In the genomic region with DNA sequence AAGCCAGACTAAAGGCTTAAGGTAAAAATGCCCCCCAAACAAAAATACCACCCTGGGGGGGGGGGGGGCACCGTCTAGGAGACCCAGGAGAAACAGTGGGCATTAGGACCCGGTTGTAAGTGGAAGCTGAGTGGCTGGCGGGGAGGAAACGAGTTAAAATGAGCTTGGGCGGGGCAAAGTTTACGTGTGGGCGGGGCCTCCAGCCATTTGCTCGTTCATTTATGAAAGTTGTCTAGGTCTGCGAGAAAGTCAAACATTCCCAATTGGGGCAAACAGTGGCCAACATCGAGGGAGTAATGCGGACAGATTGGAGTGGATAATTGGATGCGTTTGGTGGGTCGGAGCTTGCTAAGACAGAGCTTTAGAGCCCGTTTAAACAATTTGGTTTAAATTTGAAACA, we compare ENCODE assay signal across 7 mouse cellular contexts. TPM values are rescaled to one million over a fixed set of nuclear protein-coding genes. Genes with fewer than 3 reads are reported as not detected.
DNase-seq lines count a peak whose midpoint lies in the region; ATAC-seq and TF ChIP-seq lines count a peak whose summit lies in the region.

No protein-coding gene starts in this region.

- no peak overlapping the region for H3K27ac ChIP-seq in embryonic facial prominence, embryonic 10.5 days (replicated peaks)
- H3K27ac ChIP-seq in heart, embryonic 16.5 days (ENCODE audit: low read length): no peak overlapping the region
- peak overlapping the region; percentile 91 for H3K27ac ChIP-seq in stomach, postnatal 0 days (replicated peaks)

- H3K4me1 ChIP-seq in embryonic facial prominence, embryonic 10.5 days: peaks cover 18% of the 10 kb centered on the region
- H3K4me1 ChIP-seq in heart, embryonic 16.5 days (ENCODE audit: control insufficient read depth, insufficient read depth, low read length): peaks cover 9% of the 10 kb centered on the region
- H3K4me1 ChIP-seq in stomach, postnatal 0 days (replicated peaks; ENCODE audit: control insufficient read depth, insufficient read depth): peaks cover 3% of the 10 kb centered on the region; the same call in 1 of the 2 replicates

- H3K9ac ChIP-seq in heart, embryonic 16.5 days (ENCODE audit: low read length): no peak overlapping the region
- H3K9ac ChIP-seq in stomach, postnatal 0 days (ENCODE audit: low read length): peak overlapping the region; percentile 47; the same call in 1 of the 2 replicates

- peaks cover 54% of the 10 kb centered on the region for H3K27me3 ChIP-seq in embryonic facial prominence, embryonic 10.5 days (replicated peaks; ENCODE audit: low read depth, poor library complexity, severe bottlenecking)
- H3K27me3 ChIP-seq in heart, embryonic 16.5 days (ENCODE audit: control insufficient read depth, insufficient read depth, low read length): no peaks in the 10 kb centered on the region
- H3K27me3 ChIP-seq in stomach, postnatal 0 days (ENCODE audit: control insufficient read depth, insufficient read depth, low read length): no peaks in the 10 kb centered on the region

- no peak for ATAC-seq in heart, embryonic 16.5 days (replicated peaks; ENCODE audit: extremely low read depth, insufficient read depth, low FRiP score)
- ATAC-seq in megakaryocyte, adult 5-6 weeks (ENCODE audit: poor library complexity, severe bottlenecking): peak; percentile 66
- ATAC-seq in stomach, postnatal 0 days (ENCODE audit: low FRiP score, low TSS enrichment): peak; percentile 33; the same call in 1 of the 2 replicates

- peak overlapping the region; percentile 45 for H3K4me3 ChIP-seq in embryonic facial prominence, embryonic 10.5 days
- peak overlapping the region; percentile 44 for H3K4me3 ChIP-seq in heart, embryonic 16.5 days (ENCODE audit: low read length)
- peak overlapping the region; percentile 38 for H3K4me3 ChIP-seq in stomach, postnatal 0 days (ENCODE audit: low read depth, low read length)

- H3K36me3 ChIP-seq in embryonic facial prominence, embryonic 10.5 days (replicated peaks): no peaks in the 10 kb centered on the region
- H3K36me3 ChIP-seq in heart, embryonic 16.5 days (ENCODE audit: control insufficient read depth, insufficient read depth): no peaks in the 10 kb centered on the region
- no peaks in the 10 kb centered on the region for H3K36me3 ChIP-seq in stomach, postnatal 0 days (ENCODE audit: control insufficient read depth, insufficient read depth, low read length)

- no peaks in the 10 kb centered on the region for H3K9me3 ChIP-seq in embryonic facial prominence, embryonic 10.5 days
- no peaks in the 10 kb centered on the region for H3K9me3 ChIP-seq in heart, embryonic 16.5 days (replicated peaks; ENCODE audit: control insufficient read depth, low read length)
- no peaks in the 10 kb centered on the region for H3K9me3 ChIP-seq in stomach, postnatal 0 days (ENCODE audit: control insufficient read depth, low read length)

- DNase-seq in ZHBTc4 (ENCODE audit: low read depth, low spot score): peak; percentile 78
- peak; percentile 47 for DNase-seq in embryonic facial prominence, embryonic 10.5 days (ENCODE audit: low spot score)
- peak; percentile 74 for DNase-seq in kidney, postnatal 14 days
- peak; percentile 84 for DNase-seq in stomach, postnatal 0 days (ENCODE audit: low spot score)
- DNase-seq in layer of hippocampus, postnatal 25 days (ENCODE audit: extremely low spot score in 1 of 2, low spot score in 1 of 2): no peak

- WGBS in embryonic facial prominence, embryonic 10.5 days: 28% methylated on average over 14 of the region's 14 CpGs
- 20% methylated on average over 14 of the region's 14 CpGs for WGBS in heart, embryonic 16.5 days
- WGBS in stomach, postnatal 0 days: 9% methylated on average over 14 of the region's 14 CpGs

- no peak for TF ChIP-seq CTCF in stomach, postnatal 0 days (IDR thresholded peaks at IDR 0.05; ENCODE audit: low read depth)

- H3K4me2 ChIP-seq in heart, embryonic 16.5 days (ENCODE audit: low read depth, low read length): peak overlapping the region; percentile 60
- H3K4me2 ChIP-seq in stomach, postnatal 0 days (replicated peaks; ENCODE audit: low read depth): peak overlapping the region; percentile 59

- TF ChIP-seq EP300 in stomach, postnatal 0 days (optimal IDR thresholded peaks at IDR 0.05): no peak

RNA-seq across cellular contexts. Expression of gene Vsig10, which starts 5.5 kb away (rescaled TPM):
- 3.4 and 4.0 TPM in 2 replicates for polyA plus RNA-seq in embryonic facial prominence, embryonic 10.5 days (2016; fragmentation: Nextera tagmentation; extraction: Ambion mirVana)
- 6.1 and 9.2 TPM in 2 replicates for polyA plus RNA-seq in heart, embryonic 16.5 days (2015; fragmentation: Nextera tagmentation; extraction: Ambion mirVana)
- total RNA-seq in megakaryocyte, adult 5-6 weeks (2015): 1.4 and 3.9 TPM in 2 replicates
- total RNA-seq in megakaryocyte, adult 5-6 weeks (2017): 0.94 and 2.0 TPM in 2 replicates
- 9.9 and 13.0 TPM in 2 replicates for polyA plus RNA-seq in stomach, postnatal 0 days (2015; fragmentation: Nextera tagmentation; extraction: Ambion mirVana)
- 1 to 10 TPM; 2.0 to 2.6 TPM for total RNA-seq in layer of hippocampus, postnatal 25 days (2021)

RNA-seq across cellular contexts. Expression of gene Pebp1, which starts 26.0 kb away (rescaled TPM):
- 895 and 919 TPM in 2 replicates for polyA plus RNA-seq in embryonic facial prominence, embryonic 10.5 days (2016; fragmentation: Nextera tagmentation; extraction: Ambion mirVana)
- polyA plus RNA-seq in heart, embryonic 16.5 days (2015; fragmentation: Nextera tagmentation; extraction: Ambion mirVana): 599 and 652 TPM in 2 replicates
- 63.2 and 65.1 TPM in 2 replicates for total RNA-seq in megakaryocyte, adult 5-6 weeks (2015)
- 29.2 and 32.2 TPM in 2 replicates for total RNA-seq in megakaryocyte, adult 5-6 weeks (2017)
- polyA plus RNA-seq in stomach, postnatal 0 days (2015; fragmentation: Nextera tagmentation; extraction: Ambion mirVana): 394 and 400 TPM in 2 replicates
- 100 to 1,000 TPM; 698 to 787 TPM for total RNA-seq in layer of hippocampus, postnatal 25 days (2021)

RNA-seq across cellular contexts. Expression of gene Wsb2, which starts 43.7 kb away (rescaled TPM):
- polyA plus RNA-seq in embryonic facial prominence, embryonic 10.5 days (2016; fragmentation: Nextera tagmentation; extraction: Ambion mirVana): 42.0 and 47.3 TPM in 2 replicates
- polyA plus RNA-seq in heart, embryonic 16.5 days (2015; fragmentation: Nextera tagmentation; extraction: Ambion mirVana): 75.1 and 86.8 TPM in 2 replicates
- total RNA-seq in megakaryocyte, adult 5-6 weeks (2015): 15.5 and 21.3 TPM in 2 replicates
- 28.3 and 36.1 TPM in 2 replicates for total RNA-seq in megakaryocyte, adult 5-6 weeks (2017)
- 50.0 and 50.3 TPM in 2 replicates for polyA plus RNA-seq in stomach, postnatal 0 days (2015; fragmentation: Nextera tagmentation; extraction: Ambion mirVana)
- 100 to 1,000 TPM; 264 to 285 TPM for total RNA-seq in layer of hippocampus, postnatal 25 days (2021)

Comparison
In these comparisons a context has a peak if more than half of its experiments do, and no peak if none do; other contexts are left out.
1. DNase-seq: peak in ZHBTc4 (single experiment), embryonic facial prominence, embryonic 10.5 days (single experiment), kidney, postnatal 14 days (single experiment) and stomach, postnatal 0 days (single experiment); none in layer of hippocampus, postnatal 25 days (0 of 2).
2. Peak in every context shown above with its lines, with median percentiles within 50 percentile points of each other: H3K4me3 ChIP-seq.